Mouse (Mus musculus) ES-Bruce4 (cell line): ENCODE measurements around the gene Fes. TPM values are rescaled to one million over a fixed set of nuclear protein-coding genes. Genes with fewer than 3 reads are reported as not detected.

Experiments
- H3K27ac ChIP-seq: 2 replicates; pipeline ENCODE4 v1.5.1; 2012; ENCODE audit warnings: low read length, inconsistent platforms; ENCODE audit not compliant: insufficient read depth
- H3K27me3 ChIP-seq: 2 replicates; pipeline ENCODE4 v1.6.1; 2012; ENCODE audit warnings: mild to moderate bottlenecking, low read length, inconsistent platforms; ENCODE audit not compliant: control insufficient read depth, poor library complexity, insufficient read depth, severe bottlenecking
- H3K36me3 ChIP-seq: 2 replicates; pipeline ENCODE4 v1.6.1; 2012; ENCODE audit warnings: inconsistent platforms, mild to moderate bottlenecking, low read length, moderate library complexity; ENCODE audit not compliant: control insufficient read depth, poor library complexity, insufficient read depth, severe bottlenecking
- H3K4me1 ChIP-seq: one replicate; pipeline ENCODE4 v1.8.1; 2011; ENCODE audit warnings: low read length; ENCODE audit not compliant: control insufficient read depth, insufficient read depth
- H3K4me3 ChIP-seq: 2 replicates; pipeline ENCODE4 v1.5.1; 2011; ENCODE audit warnings: low read depth, mild to moderate bottlenecking, low read length
- H3K9ac ChIP-seq: 2 replicates; pipeline ENCODE4 v1.6.1; 2012; ENCODE audit warnings: low read depth, mild to moderate bottlenecking, inconsistent platforms; ENCODE audit not compliant: poor library complexity, severe bottlenecking
- H3K9me3 ChIP-seq: replicated peaks from 2 replicates; pipeline ENCODE4 v1.6.1; 2012; ENCODE audit warnings: mild to moderate bottlenecking, low read length, inconsistent platforms; ENCODE audit not compliant: control insufficient read depth, poor library complexity, insufficient read depth, severe bottlenecking
- CTCF ChIP-seq: IDR thresholded peaks from one replicate; pipeline ENCODE4 v1.8.1; 2011; ENCODE audit warnings: low read depth, low read length
- EP300 ChIP-seq: IDR thresholded peaks from 2 replicates; pipeline ENCODE4 v1.6.1; 2011; ENCODE audit warnings: low read depth, low read length; ENCODE audit not compliant: insufficient read depth
- POLR2A ChIP-seq: IDR thresholded peaks from one replicate; pipeline ENCODE4 v1.8.1; 2011; ENCODE audit warnings: low read length; ENCODE audit not compliant: insufficient read depth
- polyA plus RNA-seq: library from polyadenylated mRNA; stranded (reverse); fragments of >200 nt; gene quantifications from 2 replicates; pipeline ENCODE4 v1.2.4, GENCODE M21; 2011; ENCODE audit warnings: low read depth; ENCODE audit not compliant: missing spikeins, insufficient read depth, insufficient read length

Gene Fes
- polyA plus RNA-seq, 1 experiment = 0.76 TPM

- H3K36me3 ChIP-seq = no peaks in the 10 kb centered on the region
- H3K4me3 ChIP-seq = no peak overlapping the region
- no peak overlapping the region for H3K9ac ChIP-seq
- TF ChIP-seq CTCF = no peak
- no peak for TF ChIP-seq EP300
- TF ChIP-seq POLR2A = no peak
- no peaks in the 10 kb centered on the region for H3K27me3 ChIP-seq
- H3K4me1 ChIP-seq = no peaks in the 10 kb centered on the region
- no peaks in the 10 kb centered on the region for H3K9me3 ChIP-seq
- H3K27ac ChIP-seq = no peak overlapping the region
Measured at GRCm38 (mm10) chr7:80410380-80410779, 22.6 kb upstream of the Fes start.

GRCm38 (mm10) chr7:80407712-80408111 is 20.0 kb upstream of the Fes start:
- H3K36me3 ChIP-seq = no peaks in the 10 kb centered on the region

GRCm38 (mm10) chr7:80406186-80406585 is 18.4 kb upstream of the Fes start:
- Histone ChIP-seq H3K27ac (no peak overlapping the region), H3K27me3 (no peaks in the 10 kb centered on the region), H3K9me3 (no peaks in the 10 kb centered on the region), H3K4me3 (no peak overlapping the region), H3K36me3 (no peaks in the 10 kb centered on the region), H3K9ac (no peak overlapping the region), H3K4me1 (peaks cover 1% of the 10 kb centered on the region)
- TF ChIP-seq POLR2A = no peak
- TF ChIP-seq EP300 = no peak
- TF ChIP-seq CTCF = no peak

More at GRCm38 (mm10) chr7:80407712-80408111, 20.0 kb upstream of the Fes start:
- H3K27me3 ChIP-seq = no peaks in the 10 kb centered on the region
- TF ChIP-seq POLR2A = no peak
- no peak for TF ChIP-seq CTCF
- no peak for TF ChIP-seq EP300
- peaks cover 1% of the 10 kb centered on the region for H3K4me1 ChIP-seq
- H3K9me3 ChIP-seq = no peaks in the 10 kb centered on the region
- no peak overlapping the region for H3K9ac ChIP-seq
- no peak overlapping the region for H3K27ac ChIP-seq
- H3K4me3 ChIP-seq = no peak overlapping the region

GRCm38 (mm10) chr7:80405188-80405695 is 17.5 kb upstream of the Fes start, which contains the start of gene Furin:
Furin (minus strand) TSS chr7:80405436.
- peaks cover 1% of the 10 kb centered on the region for H3K4me1 ChIP-seq
- H3K4me3 ChIP-seq = no peak within 1 kb of the TSS
- no peak within 1 kb of the TSS for H3K27ac ChIP-seq
- no peak within 1 kb of the TSS for H3K9ac ChIP-seq
- TF ChIP-seq POLR2A = no peak
- TF ChIP-seq CTCF = no peak
- no peak for TF ChIP-seq EP300
- H3K36me3 ChIP-seq = no peaks in the 10 kb centered on the region
- H3K9me3 ChIP-seq = no peaks in the 10 kb centered on the region
- H3K27me3 ChIP-seq = no peaks in the 10 kb centered on the region

GRCm38 (mm10) chr7:80404101-80404894 is 16.6 kb upstream of the Fes start:
- Histone ChIP-seq H3K4me1 (peaks cover 1% of the 10 kb centered on the region), H3K27me3 (no peaks in the 10 kb centered on the region), H3K36me3 (no peaks in the 10 kb centered on the region), H3K4me3 (no peak overlapping the region), H3K9ac (no peak overlapping the region), H3K9me3 (no peaks in the 10 kb centered on the region), H3K27ac (no peak overlapping the region)
- no peak for TF ChIP-seq CTCF
- TF ChIP-seq POLR2A = no peak
- TF ChIP-seq EP300 = no peak

GRCm38 (mm10) chr7:80403551-80403950 is 15.8 kb upstream of the Fes start:
- H3K36me3 ChIP-seq = no peaks in the 10 kb centered on the region
- peak overlapping the region; percentile 98; the same call in 1 of the 2 replicates for H3K9ac ChIP-seq
- no peaks in the 10 kb centered on the region for H3K9me3 ChIP-seq
- no peak overlapping the region for H3K27ac ChIP-seq
- no peaks in the 10 kb centered on the region for H3K27me3 ChIP-seq
- peak overlapping the region; percentile 7; the same call in 1 of the 2 replicates for H3K4me3 ChIP-seq
- peaks cover 1% of the 10 kb centered on the region for H3K4me1 ChIP-seq
- TF ChIP-seq CTCF (no peak), POLR2A (no peak), EP300 (no peak)
